Mouse (Mus musculus) heart, embryonic 13.5 days (tissue): ENCODE results near the gene Gm3173. TPM values are rescaled to one million over a fixed set of nuclear protein-coding genes. Genes with fewer than 3 reads are reported as not detected.
"Not testable (repeated sequence)": the region's sequence is repeated elsewhere in the genome, so short reads cannot be mapped to it uniquely, and the experiment has no call there.

Source experiments
- ATAC-seq: fragments of 200-750 bp; cut with Nextera tagmentation; 2 replicates; pipeline ENCODE4 v1.8.0; 2017; ENCODE audit warnings: moderate TSS enrichment; ENCODE audit not compliant: insufficient number of reproducible peaks, low FRiP score, low TSS enrichment; ENCODE audit errors: extremely low read depth
- H3K27ac ChIP-seq: fragments of 300-500 bp; sonication (generic); replicated peaks from 2 replicates; pipeline ENCODE4 v1.5.1; 2015; ENCODE audit warnings: moderate library complexity, mild to moderate bottlenecking, inconsistent platforms
- H3K27me3 ChIP-seq: fragments of 300-500 bp; sonication (generic); replicated peaks from 2 replicates; pipeline ENCODE4 v1.6.1; 2015; ENCODE audit warnings: mild to moderate bottlenecking, inconsistent platforms
- H3K36me3 ChIP-seq: fragments of 300-500 bp; sonication (generic); 2 replicates; pipeline ENCODE4 v1.6.1; 2015; ENCODE audit warnings: mild to moderate bottlenecking, inconsistent platforms
- H3K4me1 ChIP-seq: fragments of 300-500 bp; sonication (generic); 2 replicates; pipeline ENCODE4 v1.6.1; 2015; ENCODE audit warnings: inconsistent platforms
- H3K4me2 ChIP-seq: fragments of 300-500 bp; sonication (generic); 2 replicates; pipeline ENCODE4 v1.6.1; 2015; ENCODE audit warnings: inconsistent platforms, mild to moderate bottlenecking, moderate library complexity
- H3K4me3 ChIP-seq: fragments of 300-500 bp; sonication (generic); 2 replicates; pipeline ENCODE4 v1.5.1; 2015; ENCODE audit warnings: moderate library complexity, mild to moderate bottlenecking, inconsistent platforms
- H3K9ac ChIP-seq: fragments of 300-500 bp; sonication (generic); 2 replicates; pipeline ENCODE4 v1.6.1; 2015; ENCODE audit warnings: inconsistent platforms, mild to moderate bottlenecking, moderate library complexity
- H3K9me3 ChIP-seq: fragments of 300-500 bp; sonication (generic); 2 replicates; pipeline ENCODE4 v1.6.1; 2016; ENCODE audit warnings: inconsistent platforms
- WGBS: fragments of 180-500 bp; shearing (Covaris S2); methylation state at CpG from one replicate; pipeline ENCODE4 v1.1.7; 2015; ENCODE audit warnings: mixed read lengths; 5-methylcytosine and 5-hydroxymethylcytosine counted together
- polyA plus RNA-seq: library from polyadenylated mRNA; unstranded; fragments of >200 nt; fragmentation: Nextera tagmentation; extraction: Ambion mirVana; gene quantifications from 2 replicates; pipeline ENCODE4 v1.2.1, GENCODE M21; 2015

The Gm3173 gene
- polyA plus RNA-seq = 0.33 TPM in 1 of 2 replicates, not detected in the other

DNA sequence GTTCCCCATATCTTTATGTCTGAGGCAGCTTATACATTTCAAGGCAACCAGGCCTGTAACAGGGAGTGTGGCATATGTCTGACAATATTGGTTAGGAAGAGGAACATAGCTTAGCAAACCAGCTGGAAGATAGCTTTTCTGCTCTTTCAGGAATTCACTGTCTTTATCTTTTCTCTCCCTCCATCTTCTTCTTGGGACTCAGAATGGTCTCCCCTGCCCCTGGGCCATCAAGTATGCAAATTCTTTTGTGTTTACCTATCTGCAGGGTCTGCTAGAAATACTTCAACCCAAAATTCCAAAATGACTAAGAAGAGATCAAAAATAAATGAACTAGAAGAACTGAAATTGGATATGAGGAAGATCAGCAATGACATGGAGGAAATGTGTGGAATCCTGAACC lies at the start of gene Gm3173:
Gm3173 (plus strand) TSS at position 301 of the 400 bp plus-strand sequence.
- not testable (repeated sequence) for H3K4me3 ChIP-seq, H3K4me2 ChIP-seq, H3K9me3 ChIP-seq, ATAC-seq, H3K27me3 ChIP-seq, H3K36me3 ChIP-seq, H3K4me1 ChIP-seq, H3K27ac ChIP-seq, H3K9ac ChIP-seq

DNA sequence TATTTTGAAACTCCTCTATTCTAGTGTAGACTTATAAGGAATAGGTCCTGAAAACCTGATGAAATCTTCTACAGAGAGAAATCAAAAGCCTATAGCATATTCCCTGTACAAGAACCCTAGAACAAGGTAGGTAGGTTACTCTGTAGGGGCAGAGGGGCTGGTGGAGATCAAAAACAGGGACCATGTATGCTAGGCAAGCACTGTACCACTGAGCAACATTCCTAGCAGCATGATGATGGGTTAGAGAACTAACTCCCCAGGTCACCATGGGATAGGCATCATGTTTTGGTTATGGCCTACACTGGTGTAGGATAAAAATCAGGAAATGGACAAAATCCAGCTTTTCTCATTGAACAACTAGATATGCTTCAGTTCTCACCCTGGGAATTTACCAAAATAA lies 45.2 kb upstream of the Gm3173 start:
- H3K9me3 ChIP-seq, H3K4me1 ChIP-seq, H3K27me3 ChIP-seq, H3K4me3 ChIP-seq, H3K27ac ChIP-seq, H3K4me2 ChIP-seq, H3K9ac ChIP-seq, ATAC-seq, H3K36me3 ChIP-seq: not testable (repeated sequence)

DNA sequence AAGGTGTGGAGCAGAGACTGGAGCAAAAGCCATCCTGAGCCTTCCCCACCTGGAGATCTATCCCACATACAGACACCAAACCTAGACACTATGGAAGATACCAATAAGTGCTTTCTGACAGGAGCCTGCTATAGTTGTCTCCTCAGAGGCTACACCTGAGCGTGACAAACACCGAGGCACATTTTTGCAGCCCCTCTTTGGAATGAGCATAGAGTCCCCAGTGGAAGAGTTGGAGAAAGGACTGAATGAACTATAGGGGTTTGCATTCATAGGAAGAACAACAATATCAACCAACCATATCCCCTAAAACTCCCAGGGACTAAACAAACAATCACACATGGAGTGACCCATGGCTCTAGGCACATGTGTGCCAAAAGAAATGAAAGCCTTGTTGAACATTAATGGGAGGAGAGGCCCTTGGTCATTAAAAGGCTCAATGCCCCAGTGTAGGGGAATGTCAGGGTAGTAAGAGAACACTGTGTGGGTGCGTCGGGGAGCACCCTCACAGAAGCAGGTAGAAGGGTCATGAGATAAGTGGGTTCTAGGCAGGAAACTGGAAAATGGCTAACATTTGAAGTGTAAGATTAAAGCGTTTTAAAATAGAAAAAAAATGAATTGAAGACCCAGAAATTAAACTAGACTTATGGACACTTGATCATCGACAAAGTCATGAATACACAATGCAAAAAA lies 37.8 kb upstream of the Gm3173 start:
- H3K4me2 ChIP-seq, H3K27me3 ChIP-seq, H3K4me3 ChIP-seq, H3K9ac ChIP-seq, H3K27ac ChIP-seq, H3K36me3 ChIP-seq, H3K9me3 ChIP-seq, ATAC-seq, H3K4me1 ChIP-seq: not testable (repeated sequence)
- 76% methylated on average over 4 of the region's 6 CpGs for WGBS

DNA sequence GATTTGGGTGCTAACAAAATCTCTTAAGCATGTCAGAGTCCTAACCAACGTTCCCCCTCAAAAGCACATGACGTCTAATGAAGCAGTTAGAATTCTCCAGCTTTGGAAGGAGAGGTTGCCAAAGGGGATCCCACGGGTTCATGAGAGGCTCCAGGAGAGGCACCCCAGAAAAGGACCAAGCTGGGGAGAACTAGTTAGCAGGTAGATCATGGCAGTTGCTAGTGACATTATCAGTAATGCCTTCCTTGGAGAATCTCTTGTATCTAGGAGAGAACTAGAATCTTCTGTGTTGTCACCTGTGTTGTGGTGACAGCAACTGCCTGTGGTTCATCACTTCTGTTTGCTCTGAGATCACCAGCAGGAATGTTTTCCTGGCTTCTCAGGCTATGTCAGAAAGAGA lies 33.6 kb upstream of the Gm3173 start, which contains the start of gene Gm3159:
Gm3159 (plus strand) TSS at position 301 of the 400 bp plus-strand sequence.
- not testable (repeated sequence) for H3K27me3 ChIP-seq, H3K27ac ChIP-seq, H3K9ac ChIP-seq, H3K4me1 ChIP-seq, H3K36me3 ChIP-seq, H3K4me2 ChIP-seq, H3K9me3 ChIP-seq, ATAC-seq, H3K4me3 ChIP-seq
- 67% methylated on average over 1 of the region's 3 CpGs for whole genome bisulfite sequencing

DNA sequence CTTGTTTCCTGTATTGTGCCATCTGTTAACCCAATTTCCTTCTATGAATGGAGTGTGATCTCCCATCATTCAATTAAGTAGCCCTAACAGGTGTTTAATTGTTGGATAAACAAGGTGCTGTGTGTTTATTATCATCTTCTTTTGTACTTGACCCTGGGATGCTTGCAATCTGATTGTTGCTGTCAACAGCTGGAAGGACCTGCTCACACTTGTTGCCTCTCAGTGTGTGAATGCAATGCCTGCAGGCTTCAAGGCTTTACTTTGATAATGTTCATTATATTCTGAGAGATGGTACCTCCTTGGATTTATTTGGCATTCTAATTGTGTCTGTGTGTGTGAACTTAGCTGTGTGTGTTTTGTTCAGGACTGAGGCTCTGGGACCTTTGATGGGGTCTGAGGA lies 32.2 kb upstream of the Gm3173 start:
- not testable (repeated sequence) for H3K27ac ChIP-seq, H3K9me3 ChIP-seq, H3K4me3 ChIP-seq, H3K27me3 ChIP-seq, H3K9ac ChIP-seq, ATAC-seq, H3K36me3 ChIP-seq, H3K4me1 ChIP-seq, H3K4me2 ChIP-seq

DNA sequence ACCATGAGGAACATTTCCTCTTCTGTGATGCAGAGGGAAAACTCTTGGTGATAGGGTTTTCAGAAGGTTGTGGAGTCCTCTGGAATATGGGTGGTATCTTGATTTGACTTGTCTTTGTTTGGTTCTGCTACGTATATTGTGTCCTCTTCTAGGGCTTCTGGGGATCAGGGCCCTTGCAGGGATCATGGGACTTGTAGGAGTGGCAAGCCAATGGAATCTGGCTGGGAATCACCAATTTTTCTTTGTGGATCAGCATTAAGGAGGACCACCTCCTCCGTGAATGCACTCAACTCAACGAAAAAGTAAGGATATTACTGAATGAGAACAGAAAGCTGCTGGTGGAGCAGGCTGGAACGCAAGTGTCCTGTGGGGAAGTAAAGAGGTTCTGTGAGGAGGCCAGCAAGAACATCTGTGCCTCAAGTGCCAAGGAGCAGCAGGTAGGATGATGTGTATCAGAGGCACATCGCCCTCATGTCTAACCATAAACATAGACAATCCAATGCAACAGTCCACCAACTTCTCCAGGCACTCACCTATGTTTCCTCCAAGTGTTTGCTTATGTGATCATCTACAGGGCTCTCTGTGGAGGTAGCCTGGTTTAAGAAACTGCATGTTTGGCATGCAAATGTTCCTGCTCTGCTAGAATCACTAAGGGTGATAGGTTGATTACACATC lies 30.5 kb upstream of the Gm3173 start:
- not testable (repeated sequence) for ATAC-seq, H3K27ac ChIP-seq
- WGBS = 70% methylated on average over 5 of the region's 5 CpGs

DNA sequence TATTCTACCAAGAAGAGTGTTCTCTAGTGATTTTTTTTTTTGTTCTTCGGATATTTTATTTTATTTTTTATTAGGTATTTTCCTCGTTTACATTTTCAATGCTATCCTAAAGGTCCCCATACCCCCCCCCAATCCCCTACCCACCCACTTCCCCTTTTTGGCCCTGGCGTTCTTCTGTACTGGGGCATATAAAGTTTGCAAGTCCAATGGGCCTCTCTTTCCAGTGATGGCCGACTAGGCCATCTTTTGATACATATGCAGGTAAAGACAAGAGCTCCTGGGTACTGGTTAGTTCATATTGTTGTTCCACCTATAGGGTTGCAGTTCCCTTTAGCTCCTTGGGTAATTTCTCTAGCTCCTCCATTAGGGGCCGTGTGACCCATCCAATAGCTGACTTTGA lies 29.5 kb upstream of the Gm3173 start:
- not testable (repeated sequence) for H3K4me3 ChIP-seq, H3K36me3 ChIP-seq, H3K27me3 ChIP-seq, H3K4me2 ChIP-seq, H3K27ac ChIP-seq, ATAC-seq, H3K4me1 ChIP-seq, H3K9ac ChIP-seq, H3K9me3 ChIP-seq
- WGBS = 57% methylated on average over 5 of the region's 5 CpGs

More for the DNA sequence above, 30.5 kb upstream of the Gm3173 start:
- H3K4me3 ChIP-seq, H3K9me3 ChIP-seq, H3K4me1 ChIP-seq, H3K36me3 ChIP-seq, H3K4me2 ChIP-seq, H3K9ac ChIP-seq, H3K27me3 ChIP-seq: not testable (repeated sequence)

DNA sequence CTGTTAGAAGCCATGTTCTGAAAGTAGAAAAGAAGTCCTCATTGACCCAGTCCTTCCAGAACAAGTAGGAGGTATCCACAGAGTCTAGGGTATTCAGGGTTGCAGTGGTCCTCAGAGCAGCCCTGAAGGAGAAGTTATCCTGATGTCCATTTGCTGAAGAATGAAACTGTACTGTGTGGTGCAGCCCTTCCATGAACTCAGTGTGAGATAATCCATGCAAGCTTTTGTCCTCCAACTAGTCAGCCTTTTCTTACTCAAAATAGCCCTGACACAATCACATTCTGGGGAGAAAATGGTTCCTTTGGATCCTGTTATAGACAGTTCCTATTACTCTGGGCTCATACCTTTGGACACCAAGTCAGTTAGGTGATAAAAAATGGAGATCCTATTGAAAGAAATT lies 27.0 kb upstream of the Gm3173 start:
- not testable (repeated sequence) for ATAC-seq

DNA sequence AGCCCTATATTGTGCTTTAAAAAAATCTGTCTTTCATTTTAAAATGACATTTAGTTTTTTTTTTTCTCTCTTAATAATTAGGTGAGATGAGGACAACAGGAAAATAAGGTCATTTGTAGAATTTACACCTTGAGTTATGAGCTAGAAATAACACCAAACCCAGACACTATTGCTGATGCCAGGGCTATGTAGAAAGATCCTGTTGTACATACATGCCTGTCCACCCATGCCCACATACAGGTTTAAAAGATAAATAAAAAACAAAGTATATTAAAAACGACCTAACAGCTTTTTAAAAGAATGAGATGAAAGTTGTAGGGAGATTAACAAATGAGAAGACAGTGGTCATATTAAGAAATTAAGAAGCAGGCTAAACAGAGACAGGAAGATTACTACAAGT lies 20.9 kb upstream of the Gm3173 start:
- not testable (repeated sequence) for H3K9me3 ChIP-seq, H3K36me3 ChIP-seq, H3K4me3 ChIP-seq, H3K27me3 ChIP-seq, H3K27ac ChIP-seq, H3K9ac ChIP-seq, H3K4me2 ChIP-seq, ATAC-seq, H3K4me1 ChIP-seq
- WGBS = 38% methylated on average over 1 of the region's 1 CpGs

More for the DNA sequence above, 27.0 kb upstream of the Gm3173 start:
- not testable (repeated sequence) for H3K27ac ChIP-seq, H3K36me3 ChIP-seq, H3K4me2 ChIP-seq, H3K4me3 ChIP-seq, H3K27me3 ChIP-seq, H3K9ac ChIP-seq, H3K4me1 ChIP-seq, H3K9me3 ChIP-seq

DNA sequence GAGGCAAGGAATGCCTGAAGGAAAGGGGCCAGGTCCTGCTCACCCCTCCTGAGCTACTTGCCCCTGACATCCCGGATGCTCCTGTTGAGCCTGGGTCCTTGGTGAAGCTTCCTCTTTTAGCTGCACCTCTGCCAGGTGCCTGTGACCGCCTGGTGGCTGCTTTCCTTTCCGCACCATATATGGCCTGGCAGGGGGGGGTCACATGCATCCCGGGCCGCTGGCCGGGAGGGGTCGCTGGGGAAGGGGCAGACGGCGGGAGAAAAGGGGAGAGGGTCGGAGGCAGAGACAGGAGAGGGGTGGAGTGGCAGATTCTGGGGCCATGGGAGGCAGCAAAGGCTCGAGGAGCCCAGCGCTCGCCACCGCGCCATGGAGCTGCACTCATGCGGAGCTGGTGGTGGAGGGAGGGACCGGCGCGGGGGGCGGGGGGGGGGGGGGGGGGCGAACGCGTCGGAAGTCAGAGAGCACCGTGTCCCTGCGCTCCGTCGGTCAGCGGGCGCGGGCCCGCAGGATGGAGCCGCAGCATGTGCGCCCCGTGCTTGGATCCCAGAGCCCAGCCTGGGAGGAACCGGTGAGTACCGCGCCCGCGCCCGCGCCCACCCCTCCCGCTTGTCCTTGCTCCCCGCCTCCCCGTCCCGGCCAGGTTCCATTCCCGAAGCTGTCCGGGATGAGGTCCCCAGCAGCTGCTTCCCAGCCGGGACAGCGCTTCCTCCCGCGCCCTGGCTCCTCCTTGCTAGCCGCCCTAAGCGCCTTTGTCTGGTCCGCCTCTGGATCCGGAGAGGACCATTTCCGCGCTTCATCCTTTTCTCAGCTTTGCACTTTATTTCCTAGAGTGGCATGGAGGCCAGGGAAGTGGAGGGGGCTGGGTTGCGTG lies 15.6 kb upstream of the Gm3173 start, which contains the start of gene Gm3164:
Gm3164 (plus strand) TSS at position 484 of the 871 bp plus-strand sequence.
- peak within 1 kb of the TSS; percentile 47 for H3K4me3 ChIP-seq
- not testable (repeated sequence) for H3K4me1 ChIP-seq, H3K27ac ChIP-seq, H3K36me3 ChIP-seq, H3K9me3 ChIP-seq, H3K27me3 ChIP-seq, ATAC-seq
- peak within 1 kb of the TSS; percentile 65 for H3K4me2 ChIP-seq
- WGBS = 3% methylated on average over 27 of the region's 59 CpGs
- peak within 1 kb of the TSS; percentile 52; the same call in 1 of the 2 replicates for H3K9ac ChIP-seq

DNA sequence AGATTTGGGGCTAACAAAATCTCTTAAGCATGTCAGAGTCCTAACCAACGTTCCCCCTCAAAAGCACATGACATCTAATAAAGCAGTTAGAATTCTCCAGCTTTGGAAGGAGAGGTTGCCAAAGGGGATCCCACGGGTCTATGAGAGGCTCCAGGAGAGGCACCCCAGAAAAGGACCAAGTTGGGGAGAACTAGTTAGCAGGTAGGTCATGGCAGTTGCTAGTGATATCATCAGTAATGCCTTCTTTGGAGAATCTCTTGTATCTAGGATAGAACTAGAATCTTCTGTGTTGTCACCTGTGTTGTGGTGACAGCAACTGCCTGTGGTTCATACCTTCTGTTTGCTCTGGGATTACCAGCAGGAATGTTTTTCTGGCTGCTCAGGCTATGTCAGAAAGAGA lies 50.7 kb downstream of the Gm3173 start, which contains the start of gene Gm3182:
Gm3182 (plus strand) TSS at position 301 of the 400 bp plus-strand sequence.
- not testable (repeated sequence) for H3K27ac ChIP-seq, H3K27me3 ChIP-seq, H3K9me3 ChIP-seq, ATAC-seq, H3K4me1 ChIP-seq, H3K4me2 ChIP-seq, H3K9ac ChIP-seq, H3K36me3 ChIP-seq, H3K4me3 ChIP-seq
- 83% methylated on average over 1 of the region's 2 CpGs for WGBS
